Mouse (Mus musculus) embryonic fibroblast, embryonic 13.5 days (primary cell): ENCODE results near the gene Hist1h2ba.

Source experiments
- CTCF ChIP-seq: IDR thresholded peaks from 2 replicates; pipeline ENCODE4 v1.5.1; 2011; ENCODE audit warnings: mild to moderate bottlenecking, control low read depth, low read length, moderate library complexity, borderline replicate concordance; ENCODE audit not compliant: insufficient read depth
- POLR2A ChIP-seq: IDR thresholded peaks from 2 replicates; pipeline ENCODE4 v1.6.1; 2011; ENCODE audit warnings: low read depth, mild to moderate bottlenecking, control low read depth, low read length, moderate library complexity

- no peak for TF ChIP-seq CTCF
- no peak for TF ChIP-seq POLR2A
These were observed 4.7 kb upstream of the Hist1h2ba start for GRCm38 (mm10) chr13:23938699-23939098.
